Mouse (Mus musculus) frontal cortex, adult 2 months (tissue): ENCODE data around the gene Hamp. TPM values are rescaled to one million over a fixed set of nuclear protein-coding genes. Genes with fewer than 3 reads are reported as not detected.
A peak's percentile ranks its signal among the peaks of the same experiment; 100 is the strongest.

ENCODE experiments used
- DNase-seq, 2 experiments: peaks; one replicate each; pipeline ENCODE4 v3.0.0; 2022; ENCODE audit warnings: low spot score in 1 of 2; ENCODE audit errors: extremely low spot score in 1 of 2
- polyA plus RNA-seq: library from polyadenylated mRNA; depleted of rRNA; stranded (reverse); fragments of >200 nt; gene quantifications from 2 replicates; pipeline ENCODE4 v1.2.3, GENCODE M21; 2012; rRNA removed

Hamp gene
- not detected in 2 replicates for polyA plus RNA-seq

- DNase-seq = no peak
Measured at GRCm38 (mm10) chr7:30943909-30944635, at the start of gene Hamp. TSS of gene Hamp (minus strand) at chr7:30944032.

- DNase-seq = no peak
Measured at GRCm38 (mm10) chr7:30992148-30992547, 48.3 kb upstream of the Hamp start.

- DNase-seq = no peak
Measured at GRCm38 (mm10) chr7:30988519-30989162, 44.8 kb upstream of the Hamp start.

GRCm38 (mm10) chr7:30985357-30985756 lies 41.5 kb upstream of the Hamp start:
- DNase-seq = no peak

GRCm38 (mm10) chr7:30981703-30982102 lies 37.9 kb upstream of the Hamp start:
- DNase-seq = no peak

DNA sequence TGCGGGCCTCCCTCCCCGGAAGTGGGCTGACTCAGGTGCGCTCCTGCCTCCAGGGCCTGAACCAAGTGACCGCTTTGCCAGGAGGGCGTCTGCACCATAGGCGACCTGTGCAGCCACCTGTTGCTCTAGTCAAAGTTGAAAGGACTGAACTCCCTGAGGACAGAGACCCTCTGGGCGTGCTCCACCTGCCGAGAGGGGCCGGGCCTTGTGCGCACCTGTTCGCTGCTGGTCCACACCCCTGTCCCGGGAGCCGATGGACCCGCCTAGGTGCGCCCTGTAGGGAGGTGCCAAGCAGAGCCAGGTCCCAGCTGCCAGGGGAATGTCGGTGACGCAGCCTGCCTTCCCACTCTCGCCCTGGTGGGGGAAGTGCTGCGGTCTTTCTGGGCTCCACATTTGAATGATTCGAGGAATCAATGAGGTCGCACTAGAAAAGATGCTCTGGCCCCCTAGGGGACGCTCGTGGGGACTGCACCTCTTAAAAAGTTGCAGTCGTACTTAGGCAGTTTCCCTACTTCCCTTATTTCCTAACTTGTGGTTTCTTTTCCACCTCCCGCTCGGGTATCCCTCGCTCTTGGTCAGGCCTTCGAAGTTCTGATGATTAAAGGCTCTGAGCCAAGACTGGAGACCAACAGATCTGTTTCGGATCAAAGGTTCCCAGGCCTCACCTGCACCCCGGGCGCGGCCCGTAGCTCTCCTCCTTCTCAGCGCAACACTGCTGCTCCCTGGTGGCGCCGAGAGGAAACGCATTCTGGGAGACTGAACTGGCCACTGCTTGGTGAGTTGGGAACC lies 29.9 kb upstream of the Hamp start, which contains the start of gene Fam187b:
Gene Fam187b, plus strand, starts transcription at position 290 of the 789 bp plus-strand sequence.
- peak in 1 of 2 experiments; percentile 82 for DNase-seq

DNA sequence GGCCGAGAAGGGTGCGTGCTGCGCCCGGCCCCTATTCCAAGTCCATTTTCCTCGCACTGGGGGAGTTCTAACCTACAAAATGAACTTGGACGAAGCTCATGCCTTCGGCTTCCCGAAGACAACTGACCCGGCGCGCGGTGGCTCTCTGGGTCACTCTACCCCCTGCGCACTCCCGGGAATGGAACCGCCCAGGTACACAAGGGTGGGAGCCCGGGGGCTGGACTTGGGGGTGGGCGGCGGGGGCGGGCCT lies 29.3 kb upstream of the Hamp start, which contains the start of gene Lsr:
Gene Lsr, minus strand, starts transcription at position 214 of the 250 bp plus-strand sequence.
- no peak for DNase-seq

- DNase-seq = no peak
Measured at GRCm38 (mm10) chr7:30972426-30973250, 28.8 kb upstream of the Hamp start.

DNA sequence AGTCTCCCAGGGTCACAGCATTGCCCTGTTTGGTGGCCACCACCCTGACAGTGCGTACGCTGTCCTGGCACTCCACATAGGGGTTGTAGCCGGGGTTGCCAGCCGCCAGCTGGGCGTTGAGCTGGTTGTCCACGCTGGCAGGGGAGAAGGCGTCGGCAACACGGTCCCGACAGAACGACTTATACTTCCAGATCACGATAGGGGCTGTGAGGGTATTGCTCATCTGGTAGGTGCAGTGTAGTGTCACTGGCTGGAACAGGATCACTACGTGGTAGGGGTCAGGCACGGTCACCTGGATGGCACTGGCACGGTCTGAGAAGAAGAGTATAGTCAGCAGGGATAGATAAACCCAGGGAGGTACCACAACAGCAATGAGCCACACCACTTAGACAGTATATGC lies 28.1 kb upstream of the Hamp start:
- DNase-seq = no peak

- DNase-seq = no peak
Measured at GRCm38 (mm10) chr7:30969174-30969573, 25.3 kb upstream of the Hamp start.

DNA sequence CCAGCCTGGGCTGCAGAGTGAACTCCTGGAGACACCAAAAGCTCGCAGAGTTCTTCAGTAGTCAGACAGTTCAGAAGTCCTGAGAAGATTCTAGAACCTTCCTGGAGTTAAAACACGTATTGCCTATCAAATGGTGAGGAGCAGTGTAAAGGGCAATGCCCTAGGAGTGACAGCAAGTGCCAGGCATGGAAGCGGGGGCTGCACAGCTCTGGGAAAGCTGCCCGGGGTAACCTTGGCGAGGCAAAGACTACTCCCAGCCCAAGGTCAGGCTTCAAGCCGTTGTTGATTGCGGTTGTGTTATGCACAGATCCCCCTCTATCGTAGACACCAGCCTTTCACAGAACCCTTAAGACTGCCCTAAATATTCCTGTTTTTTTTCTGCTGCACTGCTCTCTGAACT lies 24.8 kb upstream of the Hamp start:
- DNase-seq = no peak

- no peak for DNase-seq
Measured at GRCm38 (mm10) chr7:30966657-30967056, 22.8 kb upstream of the Hamp start.

DNA sequence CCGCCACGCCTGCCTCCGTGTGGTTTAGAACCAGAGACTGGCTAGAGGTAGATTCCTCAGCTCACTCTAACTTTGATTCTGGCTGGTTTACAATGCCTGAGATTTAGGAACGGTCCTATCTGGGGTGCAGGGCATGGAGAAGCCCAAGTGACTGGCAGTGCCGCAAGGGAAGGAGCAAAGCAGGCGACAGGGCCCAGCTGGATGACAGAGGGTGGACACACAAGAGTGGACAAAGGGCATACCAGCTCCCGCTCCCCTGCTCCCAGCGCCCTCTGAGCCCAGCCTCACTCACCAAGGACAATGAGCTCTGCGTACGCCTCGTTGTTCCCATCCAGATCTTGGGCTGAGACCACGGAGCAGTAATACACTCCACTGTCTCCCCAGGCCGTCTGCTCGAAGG lies 21.8 kb upstream of the Hamp start:
- no peak for DNase-seq

GRCm38 (mm10) chr7:30964366-30964765 lies 20.5 kb upstream of the Hamp start:
- DNase-seq = no peak

GRCm38 (mm10) chr7:30962862-30963261 lies 19.0 kb upstream of the Hamp start:
- DNase-seq = no peak

- DNase-seq = no peak
Measured at GRCm38 (mm10) chr7:30959786-30960349, 16.0 kb upstream of the Hamp start.

DNA sequence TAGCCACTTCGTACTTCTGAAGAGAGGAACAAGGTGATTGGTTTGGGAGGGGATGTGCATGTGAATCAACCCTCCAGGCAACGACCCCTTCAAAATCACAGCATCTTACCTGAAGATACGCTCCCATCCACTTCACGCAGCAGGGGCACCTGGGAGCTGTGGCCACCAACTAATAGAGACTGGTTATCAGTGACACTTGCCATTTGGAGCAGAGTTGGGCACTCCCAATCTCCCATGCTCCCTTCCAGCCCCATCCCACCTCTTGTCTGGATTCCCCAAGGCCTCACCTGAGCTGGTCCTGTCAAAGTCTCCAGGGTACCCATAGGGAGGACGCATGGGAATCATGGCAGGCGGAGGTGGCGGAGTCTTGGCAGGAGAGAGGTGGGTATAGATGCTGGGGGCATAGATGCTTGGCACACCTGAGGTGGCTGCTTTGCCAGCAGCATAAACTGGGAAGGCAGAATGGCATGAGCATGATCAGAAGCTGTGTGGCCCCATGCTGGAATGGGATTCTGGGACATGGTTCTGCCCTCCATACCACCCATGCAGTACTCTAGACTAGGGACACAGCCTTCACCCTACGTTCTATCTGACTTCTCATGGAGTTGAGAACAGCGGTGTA lies 15.1 kb upstream of the Hamp start:
- DNase-seq = no peak

GRCm38 (mm10) chr7:30958109-30958865 lies 14.5 kb upstream of the Hamp start:
- DNase-seq = no peak

- DNase-seq = peak; percentile 79 to 90
Measured at GRCm38 (mm10) chr7:30957367-30957783, 13.5 kb upstream of the Hamp start.
